Mouse (Mus musculus): ENCODE measurements around the gene Vsig8. TPM values are rescaled to one million over a fixed set of nuclear protein-coding genes. Genes with fewer than 3 reads are reported as not detected.

Vsig8 gene
- not detected for polyA plus RNA-seq (2015; fragmentation: Illumina TruSeq; extraction: RNeasy Lipid Tissue Mini Kit (QIAGEN cat#74804); ENCODE audit: low read depth, low replicate concordance)

DNA sequence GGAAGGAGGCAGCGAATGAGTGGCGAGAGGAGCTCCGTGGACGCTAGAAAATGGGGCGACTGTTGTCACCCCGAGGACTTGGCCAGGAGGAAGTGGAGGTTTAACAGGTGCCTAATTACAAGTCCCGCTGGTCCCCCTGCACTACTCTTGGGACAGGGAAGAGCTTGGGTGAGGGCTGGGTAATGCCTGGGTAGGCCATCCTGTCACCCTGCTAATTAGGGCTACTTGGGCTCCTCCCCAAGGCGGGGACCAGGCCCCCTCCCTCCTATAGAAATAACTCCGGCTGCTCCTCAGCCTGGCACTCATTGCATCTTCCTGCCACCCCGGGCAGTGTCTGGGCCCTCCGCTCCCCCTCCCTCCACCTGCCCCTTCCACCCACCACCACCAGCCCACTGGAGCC, at the start of gene Vsig8:
Gene Vsig8 (plus strand): TSS at position 301 of the 400 bp plus-strand sequence.

DNA sequence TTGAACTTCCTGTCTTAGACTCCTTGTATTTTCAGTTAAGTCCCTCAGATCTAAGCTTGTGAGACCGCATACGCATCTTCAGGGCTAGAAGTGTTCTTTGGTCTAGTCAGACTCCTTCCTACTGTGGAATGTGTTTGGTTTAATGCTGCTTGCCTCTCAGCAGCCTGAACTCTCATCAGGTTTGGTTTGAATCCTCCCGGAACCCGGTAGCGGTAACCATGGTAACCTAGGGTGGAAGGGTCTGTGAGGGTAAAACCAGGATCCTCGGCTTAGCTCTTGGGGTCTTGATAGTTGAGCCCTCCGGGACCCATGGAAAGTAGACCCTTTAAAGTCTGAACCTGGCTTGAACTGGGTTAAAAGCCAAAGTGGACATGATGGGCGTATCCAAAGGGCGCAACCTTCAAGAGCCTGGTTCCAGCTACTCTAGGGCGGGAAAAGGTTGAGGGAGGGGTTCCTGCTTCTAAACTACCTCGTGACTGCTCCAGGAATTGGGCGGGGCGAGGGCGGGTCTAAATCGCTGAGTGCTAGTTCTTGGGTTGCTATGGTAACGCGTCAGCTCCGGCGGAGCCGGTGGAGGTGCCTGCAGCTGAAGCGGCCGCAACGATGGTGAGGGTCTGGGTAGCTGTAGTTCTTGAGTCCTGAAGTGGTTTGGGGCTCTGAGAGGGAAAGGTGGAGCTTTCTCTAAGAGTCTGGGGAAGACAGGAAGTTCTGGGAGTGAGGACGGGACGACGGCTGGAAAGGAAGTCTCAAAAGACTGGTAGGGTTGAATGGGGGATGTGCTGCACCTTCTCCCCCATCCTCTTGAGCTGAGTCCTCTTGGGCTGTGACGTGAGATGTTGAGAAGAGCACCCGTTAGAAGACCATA, 34.9 kb upstream of the Vsig8 start, which contains the start of gene Cfap45:
Gene Cfap45 (plus strand): TSS at position 226 of the 865 bp plus-strand sequence.

DNA sequence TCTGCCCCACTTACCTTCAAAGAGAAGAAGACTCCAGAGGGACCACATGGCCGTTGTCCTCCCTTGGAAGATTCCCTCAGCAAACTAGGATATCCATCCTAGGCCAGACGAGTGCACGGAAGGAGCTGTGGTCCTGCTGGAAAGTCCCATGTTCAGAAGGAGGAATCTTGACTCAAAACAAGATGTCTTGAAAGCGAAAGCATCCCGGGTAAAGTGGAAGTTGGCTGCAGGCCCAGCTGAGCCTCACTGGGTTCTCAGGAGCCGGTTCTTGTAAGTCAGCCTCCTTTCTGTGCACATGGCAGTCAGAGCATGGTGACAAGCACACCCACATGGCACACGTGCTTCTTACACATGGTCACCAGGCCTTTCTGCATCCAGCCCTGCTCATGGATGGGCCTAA, 34.6 kb downstream of the Vsig8 start, which contains the start of gene Slamf8:
Gene Slamf8 (minus strand): TSS at position 184 of the 400 bp plus-strand sequence.

DNA sequence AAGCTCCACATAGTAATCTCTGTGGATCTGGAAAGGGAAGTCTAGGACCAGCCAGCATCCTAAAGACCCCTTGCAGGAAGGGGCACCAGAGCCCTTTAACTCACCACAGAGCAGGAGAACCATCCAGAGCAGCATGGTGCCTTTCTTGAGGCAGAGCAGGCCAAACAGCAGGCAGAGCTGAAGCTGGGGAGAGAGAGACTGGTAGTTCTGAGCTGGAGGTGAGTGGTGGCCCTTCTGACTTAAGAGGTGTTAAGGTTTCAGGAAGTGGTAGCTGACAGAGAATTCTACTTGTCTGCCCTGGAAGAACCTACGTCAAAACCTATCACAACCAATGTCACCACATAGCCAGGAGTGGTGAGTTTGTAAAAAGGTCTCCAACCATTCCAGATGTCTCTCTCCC, 46.6 kb downstream of the Vsig8 start, which contains the start of gene Fcrl6:
Gene Fcrl6 (minus strand): TSS at position 226 of the 400 bp plus-strand sequence.

Other genes with a start within 250 kb of the Vsig8 start
- gene Kcnj9, start 226.6 kb upstream of the Vsig8 start, polyA plus RNA-seq (2015; fragmentation: Illumina TruSeq; extraction: RNeasy Lipid Tissue Mini Kit (QIAGEN cat#74804); ENCODE audit: low read depth, low replicate concordance): 91.1 TPM
- gene Kcnj10, start 214.7 kb upstream of the Vsig8 start, polyA plus RNA-seq (2015; fragmentation: Illumina TruSeq; extraction: RNeasy Lipid Tissue Mini Kit (QIAGEN cat#74804); ENCODE audit: low read depth, low replicate concordance): 128 TPM
- gene Pigm, start 179.4 kb upstream of the Vsig8 start, polyA plus RNA-seq (2015; fragmentation: Illumina TruSeq; extraction: RNeasy Lipid Tissue Mini Kit (QIAGEN cat#74804); ENCODE audit: low read depth, low replicate concordance): 5.5 TPM
- gene Slamf9, start 80.6 kb upstream of the Vsig8 start, polyA plus RNA-seq (2015; fragmentation: Illumina TruSeq; extraction: RNeasy Lipid Tissue Mini Kit (QIAGEN cat#74804); ENCODE audit: low read depth, low replicate concordance): 1.1 TPM
- 5.9 TPM for gene Igsf9, start 74.2 kb upstream of the Vsig8 start, polyA plus RNA-seq (2015; fragmentation: Illumina TruSeq; extraction: RNeasy Lipid Tissue Mini Kit (QIAGEN cat#74804); ENCODE audit: low read depth, low replicate concordance)
- gene Tagln2, start 55.9 kb upstream of the Vsig8 start, polyA plus RNA-seq (2015; fragmentation: Illumina TruSeq; extraction: RNeasy Lipid Tissue Mini Kit (QIAGEN cat#74804); ENCODE audit: low read depth, low replicate concordance): 15.7 TPM
- gene Cfap45, start 35.1 kb upstream of the Vsig8 start, polyA plus RNA-seq (2015; fragmentation: Illumina TruSeq; extraction: RNeasy Lipid Tissue Mini Kit (QIAGEN cat#74804); ENCODE audit: low read depth, low replicate concordance): 4.8 TPM
- gene Slamf8, start 34.6 kb downstream of the Vsig8 start, polyA plus RNA-seq (2015; fragmentation: Illumina TruSeq; extraction: RNeasy Lipid Tissue Mini Kit (QIAGEN cat#74804); ENCODE audit: low read depth, low replicate concordance): not detected
- gene Fcrl6, start 46.6 kb downstream of the Vsig8 start, polyA plus RNA-seq (2015; fragmentation: Illumina TruSeq; extraction: RNeasy Lipid Tissue Mini Kit (QIAGEN cat#74804); ENCODE audit: low read depth, low replicate concordance): not detected
- gene Dusp23, start 77.0 kb downstream of the Vsig8 start, polyA plus RNA-seq (2015; fragmentation: Illumina TruSeq; extraction: RNeasy Lipid Tissue Mini Kit (QIAGEN cat#74804); ENCODE audit: low read depth, low replicate concordance): 6.3 TPM
- not detected for gene Crp, start 142.1 kb downstream of the Vsig8 start, polyA plus RNA-seq (2015; fragmentation: Illumina TruSeq; extraction: RNeasy Lipid Tissue Mini Kit (QIAGEN cat#74804); ENCODE audit: low read depth, low replicate concordance)

Data from brain, adult 10 weeks (tissue).